Mouse (Mus musculus) embryonic facial prominence, embryonic 12.5 days (tissue): ENCODE measurements around the gene Adgrb3. TPM values are rescaled to one million over a fixed set of nuclear protein-coding genes. Genes with fewer than 3 reads are reported as not detected.

Source experiments
- ATAC-seq: fragments of 200-750 bp; cut with Nextera tagmentation; 2 replicates; pipeline ENCODE4 v1.8.0; 2017; ENCODE audit not compliant: insufficient number of reproducible peaks, insufficient read depth, low FRiP score, low TSS enrichment
- H3K27ac ChIP-seq: fragments of 300-500 bp; sonication (generic); 2 replicates; pipeline ENCODE4 v1.5.1; 2016; ENCODE audit warnings: mild to moderate bottlenecking
- H3K27me3 ChIP-seq: fragments of 300-500 bp; sonication (generic); 2 replicates; pipeline ENCODE4 v1.6.1; 2016; ENCODE audit warnings: mild to moderate bottlenecking, moderate library complexity
- H3K36me3 ChIP-seq: fragments of 300-500 bp; sonication (generic); 2 replicates; pipeline ENCODE4 v1.6.1; 2016; ENCODE audit warnings: mild to moderate bottlenecking
- H3K4me1 ChIP-seq: fragments of 300-500 bp; sonication (generic); 2 replicates; pipeline ENCODE4 v1.6.1; 2016
- H3K4me2 ChIP-seq: fragments of 300-500 bp; sonication (generic); replicated peaks from 2 replicates; pipeline ENCODE4 v1.6.1; 2016; ENCODE audit warnings: mild to moderate bottlenecking, moderate library complexity
- H3K4me3 ChIP-seq: fragments of 300-500 bp; sonication (generic); 2 replicates; pipeline ENCODE4 v1.5.1; 2016; ENCODE audit warnings: mild to moderate bottlenecking
- H3K9ac ChIP-seq: fragments of 300-500 bp; sonication (generic); 2 replicates; pipeline ENCODE4 v1.6.1; 2016; ENCODE audit warnings: mild to moderate bottlenecking, moderate library complexity
- H3K9me3 ChIP-seq: fragments of 300-500 bp; sonication (generic); 2 replicates; pipeline ENCODE4 v1.6.1; 2016; ENCODE audit warnings: mild to moderate bottlenecking, moderate library complexity
- WGBS: fragments of 180-500 bp; shearing (Covaris S2); methylation state at CpG from one replicate; pipeline ENCODE4 v1.1.7; 2016; 5-methylcytosine and 5-hydroxymethylcytosine counted together
- polyA plus RNA-seq: library from polyadenylated mRNA; unstranded; fragments of >200 nt; fragmentation: Nextera tagmentation; extraction: Ambion mirVana; gene quantifications from 2 replicates; pipeline ENCODE4 v1.2.1, GENCODE M21; 2016

Adgrb3 gene
- polyA plus RNA-seq, 1 experiment from 2014 or later: 3.1 TPM

DNA sequence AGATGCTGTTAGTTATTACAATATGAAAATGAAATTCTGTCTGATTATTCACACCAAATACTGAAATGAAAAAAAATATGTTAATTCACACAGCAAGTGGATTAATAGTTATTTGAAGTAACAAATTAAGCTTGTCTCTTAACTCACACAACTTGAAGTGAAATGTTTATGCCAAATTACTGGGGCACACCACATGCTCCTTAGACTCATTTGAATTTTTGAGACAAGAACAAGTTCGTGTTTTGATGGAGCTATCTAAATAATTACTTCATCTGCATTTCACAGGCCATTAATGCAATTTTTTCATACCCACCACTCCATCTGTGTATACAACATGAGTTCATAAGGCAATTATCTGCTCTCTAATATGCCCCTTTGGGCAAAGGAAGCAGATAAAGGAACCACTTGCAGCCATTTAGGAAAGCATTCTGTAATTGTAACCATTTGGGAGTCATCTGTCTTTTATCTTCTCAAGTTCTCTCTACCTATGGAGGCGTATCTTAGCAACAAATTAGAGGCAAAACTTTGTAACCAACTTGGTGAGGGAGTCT lies 240.9 kb downstream of the Adgrb3 start:
- no peaks in the 10 kb centered on the region for H3K36me3 ChIP-seq
- H3K9me3 ChIP-seq: no peaks in the 10 kb centered on the region
- no peak overlapping the region for H3K9ac ChIP-seq
- H3K4me1 ChIP-seq: no peaks in the 10 kb centered on the region
- H3K4me2 ChIP-seq: no peak overlapping the region
- H3K27me3 ChIP-seq: no peaks in the 10 kb centered on the region
- 42% methylated on average over 2 of the region's 2 CpGs for WGBS
- H3K4me3 ChIP-seq: no peak overlapping the region
- no peak for ATAC-seq
- H3K27ac ChIP-seq: no peak overlapping the region

DNA sequence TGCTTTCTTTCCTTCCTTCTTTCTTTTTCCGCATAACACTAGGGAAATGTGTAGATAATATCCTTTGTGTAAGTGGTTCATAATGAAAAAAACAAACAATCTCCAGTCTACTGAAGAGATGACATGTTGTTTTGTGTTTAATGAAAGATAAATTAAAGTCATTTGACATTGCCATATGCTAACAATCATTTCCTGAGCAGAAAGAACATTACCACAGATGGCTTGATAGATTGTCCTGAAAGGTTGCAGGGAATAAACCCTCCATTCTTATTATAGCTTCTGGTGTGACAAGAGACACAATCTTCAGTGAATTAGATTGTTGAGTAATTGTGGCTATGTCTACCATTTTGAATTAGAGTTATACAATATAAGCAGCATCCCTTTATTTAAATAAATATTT lies 247.8 kb downstream of the Adgrb3 start:
- Histone ChIP-seq H3K27ac (no peak overlapping the region), H3K4me1 (no peaks in the 10 kb centered on the region), H3K27me3 (no peaks in the 10 kb centered on the region), H3K9me3 (no peaks in the 10 kb centered on the region), H3K36me3 (no peaks in the 10 kb centered on the region), H3K4me2 (no peak overlapping the region), H3K9ac (no peak overlapping the region), H3K4me3 (no peak overlapping the region)
- 64% methylated on average over 1 of the region's 1 CpGs for WGBS
- no peak for ATAC-seq

DNA sequence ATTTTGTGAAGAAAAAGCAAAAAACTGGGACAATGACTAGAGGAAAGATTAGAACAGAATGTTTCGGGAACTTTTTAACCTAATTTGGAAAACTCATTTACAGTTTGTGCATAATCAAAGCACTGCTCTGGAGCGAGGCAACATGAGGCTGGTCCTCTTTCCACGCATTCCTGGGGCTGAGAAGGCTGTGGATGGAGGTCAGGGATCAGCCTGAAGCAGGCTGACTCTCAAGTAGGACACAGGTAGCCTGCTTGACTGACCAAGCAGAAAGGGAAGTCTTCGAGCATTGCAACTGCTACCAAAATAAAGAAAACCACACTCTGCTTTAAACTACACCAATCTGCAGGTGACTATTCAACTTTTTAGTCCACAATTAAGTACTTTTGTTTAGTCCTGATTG lies 251.7 kb downstream of the Adgrb3 start:
- no peak for ATAC-seq
- Histone ChIP-seq H3K27me3 (no peaks in the 10 kb centered on the region), H3K4me2 (no peak overlapping the region), H3K9me3 (no peaks in the 10 kb centered on the region), H3K4me1 (no peaks in the 10 kb centered on the region), H3K9ac (no peak overlapping the region), H3K4me3 (no peak overlapping the region), H3K27ac (no peak overlapping the region), H3K36me3 (no peaks in the 10 kb centered on the region)
- 68% methylated on average over 4 of the region's 4 CpGs for WGBS

DNA sequence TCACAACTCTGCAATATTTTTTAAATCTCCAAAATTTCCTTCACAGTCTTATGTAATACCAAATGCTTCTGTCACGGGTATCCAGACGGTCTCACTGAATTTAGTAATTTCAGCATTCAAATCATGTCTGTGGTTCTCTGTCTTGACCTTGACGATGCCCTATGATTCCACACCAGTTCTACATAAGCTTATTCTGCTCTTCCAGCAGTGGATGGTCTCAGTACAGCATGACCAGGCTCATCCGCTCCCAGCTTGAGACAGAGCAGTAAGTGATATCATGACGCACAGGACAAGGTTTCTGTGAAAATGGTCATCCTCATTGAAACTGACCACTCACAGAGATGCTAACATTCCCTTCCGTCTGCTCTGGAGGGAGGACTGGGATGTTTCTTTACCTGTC lies 252.9 kb downstream of the Adgrb3 start:
- Histone ChIP-seq H3K4me2 (no peak overlapping the region), H3K36me3 (no peaks in the 10 kb centered on the region), H3K4me3 (no peak overlapping the region), H3K4me1 (no peaks in the 10 kb centered on the region), H3K27me3 (no peaks in the 10 kb centered on the region), H3K9me3 (no peaks in the 10 kb centered on the region), H3K9ac (no peak overlapping the region), H3K27ac (no peak overlapping the region)
- WGBS: 84% methylated on average over 6 of the region's 6 CpGs
- ATAC-seq: no peak

DNA sequence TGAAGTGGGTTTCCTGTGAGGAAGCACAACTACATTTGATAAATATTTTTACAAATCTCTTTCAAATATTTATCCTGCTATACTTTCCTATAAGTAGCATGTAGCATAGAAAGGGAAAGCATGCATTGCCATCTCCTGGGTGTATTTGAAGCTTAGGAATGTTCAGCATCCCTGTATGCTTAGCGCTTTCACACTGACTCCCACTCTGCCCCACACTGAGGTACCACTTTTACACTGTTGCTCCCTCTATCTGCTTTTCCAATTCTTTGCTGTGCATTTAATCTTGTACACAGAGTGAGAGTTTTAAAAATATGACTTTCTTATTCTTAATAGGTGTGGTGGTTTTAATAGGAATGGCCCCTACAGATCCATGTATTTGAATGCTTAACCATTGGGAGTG lies 261.4 kb downstream of the Adgrb3 start:
- H3K4me2 ChIP-seq: no peak overlapping the region
- 100% methylated on average over 1 of the region's 1 CpGs for WGBS

DNA sequence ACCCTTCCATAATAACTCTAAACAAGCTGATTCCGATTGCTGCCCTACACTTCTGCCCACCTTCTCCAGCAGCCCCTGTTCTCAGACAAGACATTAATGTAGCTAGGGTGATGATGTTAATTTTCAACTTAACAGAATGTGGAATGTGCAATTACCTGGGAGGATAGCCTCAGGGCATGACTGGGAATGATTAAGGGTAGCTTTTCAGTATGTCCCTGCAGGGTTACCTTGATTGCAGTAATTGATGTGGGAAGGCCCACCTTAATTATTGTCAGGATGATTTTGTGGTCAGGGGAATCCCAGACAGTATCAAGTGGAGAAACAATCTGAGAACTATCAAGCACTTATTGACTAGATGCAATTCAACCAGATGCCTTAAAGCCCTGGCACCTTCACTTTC lies 283.4 kb downstream of the Adgrb3 start:
- H3K27me3 ChIP-seq: no peaks in the 10 kb centered on the region
- H3K27ac ChIP-seq: no peak overlapping the region
- H3K4me3 ChIP-seq: no peak overlapping the region
- no peak for ATAC-seq
- H3K4me1 ChIP-seq: no peaks in the 10 kb centered on the region
- H3K36me3 ChIP-seq: no peaks in the 10 kb centered on the region
- no peaks in the 10 kb centered on the region for H3K9me3 ChIP-seq
- 54% methylated on average over 1 of the region's 1 CpGs for WGBS
- H3K9ac ChIP-seq: no peak overlapping the region
- no peak overlapping the region for H3K4me2 ChIP-seq

More for the DNA sequence above, 261.4 kb downstream of the Adgrb3 start:
- no peak overlapping the region for H3K27ac ChIP-seq
- H3K4me1 ChIP-seq: no peaks in the 10 kb centered on the region
- no peaks in the 10 kb centered on the region for H3K27me3 ChIP-seq
- no peak overlapping the region for H3K4me3 ChIP-seq
- H3K36me3 ChIP-seq: no peaks in the 10 kb centered on the region
- no peak overlapping the region for H3K9ac ChIP-seq
- no peak for ATAC-seq
- H3K9me3 ChIP-seq: no peaks in the 10 kb centered on the region

DNA sequence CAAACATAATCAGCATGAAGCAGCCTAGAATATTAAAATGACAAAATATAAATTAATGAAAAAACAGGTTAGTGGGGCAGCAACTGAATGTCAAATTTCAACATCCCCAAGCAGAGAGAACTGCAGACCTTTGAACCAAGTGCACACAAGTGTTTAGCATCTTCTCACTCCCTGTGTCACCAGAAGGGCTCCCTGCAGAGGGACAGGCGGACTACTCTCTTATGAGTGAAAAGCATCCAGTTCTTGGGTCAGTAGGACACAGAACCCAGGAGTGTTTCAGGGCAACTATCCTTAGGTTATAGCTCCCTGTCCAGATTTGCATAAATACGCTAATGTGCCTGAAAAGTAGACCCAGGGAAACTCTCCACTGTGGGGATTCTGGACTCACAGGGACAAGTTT lies 285.6 kb downstream of the Adgrb3 start:
- Histone ChIP-seq H3K4me3 (no peak overlapping the region), H3K9me3 (no peaks in the 10 kb centered on the region), H3K9ac (no peak overlapping the region), H3K27me3 (no peaks in the 10 kb centered on the region), H3K36me3 (no peaks in the 10 kb centered on the region), H3K4me1 (no peaks in the 10 kb centered on the region), H3K4me2 (no peak overlapping the region), H3K27ac (no peak overlapping the region)
- ATAC-seq: no peak
- WGBS: 69% methylated on average over 2 of the region's 2 CpGs

DNA sequence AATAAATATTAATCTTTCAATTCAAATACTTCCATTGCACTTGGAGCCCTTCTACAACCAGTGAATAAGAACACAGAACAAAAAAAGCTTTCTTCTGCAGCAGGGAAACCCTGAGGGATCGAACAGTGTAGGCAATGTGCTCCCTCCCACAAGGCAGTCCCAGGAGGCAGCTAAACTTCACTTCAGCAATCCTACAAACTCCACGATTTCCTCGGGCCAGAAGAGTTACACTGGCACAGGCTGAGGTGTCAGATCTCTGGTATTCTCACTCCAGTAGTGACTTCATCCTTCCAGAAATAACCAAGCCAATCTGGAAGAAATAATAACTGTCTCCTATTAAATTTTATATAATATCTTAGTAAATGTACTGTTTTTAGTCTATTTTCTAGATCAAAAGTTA lies 286.6 kb downstream of the Adgrb3 start:
- ATAC-seq: no peak
- H3K4me3 ChIP-seq: no peak overlapping the region
- no peak overlapping the region for H3K27ac ChIP-seq
- H3K36me3 ChIP-seq: no peaks in the 10 kb centered on the region
- 19% methylated on average over 3 of the region's 3 CpGs for WGBS
- H3K27me3 ChIP-seq: no peaks in the 10 kb centered on the region
- H3K9me3 ChIP-seq: no peaks in the 10 kb centered on the region
- no peak overlapping the region for H3K4me2 ChIP-seq
- no peak overlapping the region for H3K9ac ChIP-seq
- H3K4me1 ChIP-seq: no peaks in the 10 kb centered on the region

DNA sequence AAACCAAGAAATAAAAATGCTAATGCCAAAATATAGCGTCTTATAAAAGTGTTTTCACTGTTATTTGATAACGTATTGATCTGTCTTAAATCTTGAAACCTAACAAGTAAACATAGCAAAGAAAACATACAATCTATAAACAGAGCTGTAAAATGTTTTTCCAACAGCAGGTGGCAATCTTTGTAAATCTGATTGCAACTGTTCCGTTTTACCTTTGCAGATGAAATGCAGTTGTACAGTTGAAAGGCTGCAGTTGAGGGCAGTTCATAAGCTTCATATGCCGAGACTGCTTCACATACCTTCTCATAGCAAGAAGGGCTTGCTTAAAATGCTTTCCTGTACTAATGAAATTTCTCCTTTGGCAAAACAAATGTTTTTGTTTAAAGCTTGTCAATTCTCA lies 302.5 kb downstream of the Adgrb3 start:
- H3K27me3 ChIP-seq: no peaks in the 10 kb centered on the region
- H3K27ac ChIP-seq: no peak overlapping the region
- no peaks in the 10 kb centered on the region for H3K4me1 ChIP-seq
- no peaks in the 10 kb centered on the region for H3K9me3 ChIP-seq
- 56% methylated on average over 4 of the region's 4 CpGs for WGBS
- no peak overlapping the region for H3K4me3 ChIP-seq
- H3K36me3 ChIP-seq: no peaks in the 10 kb centered on the region
- no peak for ATAC-seq
- H3K4me2 ChIP-seq: no peak overlapping the region
- no peak overlapping the region for H3K9ac ChIP-seq

DNA sequence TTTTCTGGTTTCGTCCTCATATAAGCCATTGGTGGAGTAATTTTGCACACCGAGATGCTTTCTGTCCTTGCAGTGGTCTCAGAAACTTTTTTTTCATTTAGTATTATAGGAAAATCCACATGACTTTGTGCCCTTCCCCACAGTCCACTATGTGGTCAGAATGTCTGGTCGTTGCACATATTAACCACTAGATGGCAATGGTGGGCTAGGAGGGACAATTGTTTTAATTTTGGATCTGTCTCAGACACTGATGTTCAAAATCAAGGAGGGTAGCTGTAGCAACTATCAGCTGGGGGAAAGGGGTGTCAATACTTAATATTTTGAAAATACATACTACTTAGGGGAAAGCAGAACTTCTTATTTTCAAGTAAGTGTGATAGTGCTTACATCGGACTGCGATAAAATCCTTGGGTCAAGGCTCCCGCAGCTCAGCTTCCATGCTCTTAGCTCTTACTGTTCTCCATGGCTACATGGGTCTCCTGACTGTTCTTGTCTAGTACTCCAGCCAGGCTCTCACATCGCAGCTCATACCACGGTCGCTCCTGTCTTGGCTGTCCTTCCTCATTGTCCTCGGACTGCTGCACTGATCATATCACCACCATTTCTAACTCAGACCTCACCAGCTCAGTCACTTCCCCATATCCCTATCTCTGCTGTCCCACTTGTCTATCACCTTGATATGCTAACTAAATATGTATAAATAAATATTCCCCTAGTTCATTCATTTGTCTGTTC lies 319.0 kb downstream of the Adgrb3 start:
- Histone ChIP-seq H3K27me3 (no peaks in the 10 kb centered on the region), H3K4me1 (no peaks in the 10 kb centered on the region), H3K9me3 (no peaks in the 10 kb centered on the region), H3K9ac (no peak overlapping the region), H3K27ac (no peak overlapping the region), H3K4me2 (no peak overlapping the region), H3K4me3 (no peak overlapping the region), H3K36me3 (no peaks in the 10 kb centered on the region)
- WGBS: 61% methylated on average over 10 of the region's 10 CpGs
- no peak for ATAC-seq

DNA sequence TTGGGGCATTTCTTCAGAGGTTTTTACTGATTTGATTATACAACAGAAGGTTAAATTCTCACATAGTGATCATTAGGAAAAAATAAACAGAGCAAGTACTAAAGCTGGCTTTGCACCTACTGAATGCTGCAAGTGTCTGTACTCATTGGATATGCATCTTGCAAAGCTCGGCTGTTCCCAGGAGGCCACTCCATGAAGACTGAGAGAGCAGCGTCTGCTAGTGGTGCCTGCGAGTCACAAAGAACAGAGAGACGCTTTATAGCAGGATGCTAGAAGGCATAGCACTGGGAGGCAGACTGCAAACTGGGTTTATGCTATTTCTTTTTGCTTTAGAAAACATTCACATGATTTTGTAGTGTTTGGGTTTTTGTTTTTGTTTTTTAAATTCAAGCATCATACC lies 325.2 kb downstream of the Adgrb3 start:
- no peak for ATAC-seq
- H3K27me3 ChIP-seq: no peaks in the 10 kb centered on the region
- no peak overlapping the region for H3K4me3 ChIP-seq
- H3K27ac ChIP-seq: no peak overlapping the region
- WGBS: 10% methylated on average over 4 of the region's 4 CpGs
- no peaks in the 10 kb centered on the region for H3K36me3 ChIP-seq
- H3K9me3 ChIP-seq: no peaks in the 10 kb centered on the region
- H3K4me2 ChIP-seq: no peak overlapping the region
- no peaks in the 10 kb centered on the region for H3K4me1 ChIP-seq
- no peak overlapping the region for H3K9ac ChIP-seq

DNA sequence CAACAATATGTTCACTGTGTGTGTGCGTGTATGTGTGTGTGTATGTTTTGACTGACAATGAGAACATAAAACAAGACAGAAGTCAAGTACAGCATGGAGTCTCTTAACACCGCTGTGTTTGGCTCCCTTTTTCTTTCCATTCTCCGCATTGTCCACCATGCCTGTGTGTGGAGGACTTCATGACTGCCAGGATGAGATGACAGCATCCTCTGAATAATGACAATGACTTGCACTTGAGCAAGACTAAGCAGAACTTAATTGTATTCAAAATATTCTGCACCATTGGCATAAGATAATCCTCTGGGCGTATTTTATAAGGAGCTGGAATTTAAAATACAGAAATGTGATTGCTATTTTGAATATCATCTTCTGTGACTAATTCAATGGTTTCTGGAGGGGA lies 326.0 kb downstream of the Adgrb3 start:
- Histone ChIP-seq H3K9ac (no peak overlapping the region), H3K36me3 (no peaks in the 10 kb centered on the region), H3K27me3 (no peaks in the 10 kb centered on the region), H3K4me1 (no peaks in the 10 kb centered on the region), H3K9me3 (no peaks in the 10 kb centered on the region), H3K4me3 (no peak overlapping the region), H3K4me2 (no peak overlapping the region), H3K27ac (no peak overlapping the region)
- WGBS: 82% methylated on average over 4 of the region's 4 CpGs
- no peak for ATAC-seq
